Mouse (Mus musculus) heart, adult 2 months (tissue): ENCODE measurements at regions not wholly inside any gene's neighbourhood (a gene's known extent, or its start where the extent isn't known, plus 50 kb on each side); places are given as distances from the start of the nearest gene placed in this dataset.

Experiments used
- CTCF ChIP-seq: fragments of 200-600 bp; IDR thresholded peaks from 2 replicates; pipeline ENCODE4 v1.8.1; 2022; ENCODE audit warnings: antibody characterized with exemption, mild to moderate bottlenecking, moderate library complexity
- EP300 ChIP-seq: fragments of 200-500 bp; IDR thresholded peaks from 2 replicates; pipeline ENCODE4 v1.6.1; 2011; ENCODE audit warnings: low read depth, low read length, control low read depth; ENCODE audit not compliant: insufficient read depth
- POLR2A ChIP-seq: fragments of 200-500 bp; IDR thresholded peaks from 2 replicates; pipeline ENCODE4 v1.6.1; 2011; ENCODE audit warnings: mild to moderate bottlenecking, low read depth, low read length, control low read depth; ENCODE audit not compliant: insufficient read depth

DNA sequence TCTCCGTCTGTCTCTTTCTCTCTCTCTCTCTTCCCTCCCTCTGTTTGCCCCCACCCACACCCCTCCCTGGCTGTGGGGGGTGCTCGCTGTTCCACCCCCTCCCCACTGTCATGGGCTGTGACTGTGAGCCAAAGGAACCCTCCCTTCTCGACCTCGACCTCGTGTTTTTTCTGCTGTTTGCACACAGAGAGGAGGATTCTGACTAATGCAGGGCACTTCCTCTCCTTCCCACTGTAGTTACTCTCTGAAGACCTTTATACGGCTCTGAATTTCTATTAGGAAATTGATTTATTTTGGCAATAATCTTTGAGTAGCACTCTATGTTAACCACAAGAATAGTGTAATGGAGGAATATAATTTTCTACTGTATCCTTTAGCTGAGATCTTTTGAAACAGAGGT is 362.1 kb downstream of the Ajap1 start:
- TF ChIP-seq CTCF: no peak
- TF ChIP-seq POLR2A: no peak
- TF ChIP-seq EP300: no peak
